Mouse (Mus musculus): ENCODE measurements at regions not wholly inside any gene's neighbourhood (a gene's known extent, or its start where the extent isn't known, plus 50 kb on each side); places are given as distances from the start of the nearest gene placed in this dataset.
A peak's percentile ranks its signal among the peaks of the same experiment; 100 is the strongest.

DNA sequence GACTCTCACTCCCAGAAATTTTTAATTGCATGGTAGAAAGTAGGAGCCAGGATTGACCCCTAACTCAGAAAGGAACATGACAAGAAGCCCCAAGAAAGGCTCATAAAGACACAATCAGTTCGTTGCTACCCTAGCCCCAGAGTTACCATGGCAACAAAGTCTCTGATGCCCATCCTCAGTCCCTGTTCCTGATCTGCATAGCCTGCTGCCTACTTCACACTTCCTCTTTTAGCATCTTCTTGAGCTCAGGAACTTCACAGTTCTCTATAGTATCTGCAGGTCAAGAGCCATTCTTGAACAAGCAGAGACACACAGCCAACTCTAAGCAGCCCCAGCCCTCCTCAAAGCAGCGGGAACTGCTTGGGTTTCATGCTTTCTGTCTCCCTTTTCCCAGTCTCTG is 74.2 kb downstream of the Pttg1 start:
- DNase-seq: no peak
- no peaks in the 10 kb centered on the region for H3K27me3 ChIP-seq (ENCODE audit: control insufficient read depth, insufficient read depth, low read length)
- 44% methylated on average over 2 of the region's 2 CpGs for WGBS
- no peaks in the 10 kb centered on the region for H3K4me1 ChIP-seq (replicated peaks; ENCODE audit: control insufficient read depth, insufficient read depth, low read length)
- H3K4me3 ChIP-seq (ENCODE audit: control insufficient read depth, insufficient read depth, low read length): no peak overlapping the region
- H3K36me3 ChIP-seq (ENCODE audit: control insufficient read depth, insufficient read depth, low read length): no peaks in the 10 kb centered on the region
- no peak overlapping the region for H3K27ac ChIP-seq (ENCODE audit: control insufficient read depth, insufficient read depth, low read length)
- TF ChIP-seq POLR2A (IDR thresholded peaks at IDR 0.05; ENCODE audit: control insufficient read depth, extremely low read depth, insufficient read depth, low read length, poor library complexity): no peak
- no peak for TF ChIP-seq CTCF (IDR thresholded peaks at IDR 0.05; ENCODE audit: borderline replicate concordance, control insufficient read depth, extremely low read depth, insufficient read depth, low read length, poor library complexity)

- no peaks in the 10 kb centered on the region for H3K36me3 ChIP-seq (ENCODE audit: control insufficient read depth, insufficient read depth, low read length)
- no peaks in the 10 kb centered on the region for H3K27me3 ChIP-seq (ENCODE audit: control insufficient read depth, insufficient read depth, low read length)
- TF ChIP-seq POLR2A (IDR thresholded peaks at IDR 0.05; ENCODE audit: control insufficient read depth, extremely low read depth, insufficient read depth, low read length, poor library complexity) (no peak), CTCF (IDR thresholded peaks at IDR 0.05; ENCODE audit: borderline replicate concordance, control insufficient read depth, extremely low read depth, insufficient read depth, low read length, poor library complexity) (no peak)
- H3K27ac ChIP-seq (ENCODE audit: control insufficient read depth, insufficient read depth, low read length): no peak overlapping the region
- WGBS: 95% methylated on average over 2 of the region's 2 CpGs
- H3K4me3 ChIP-seq (ENCODE audit: control insufficient read depth, insufficient read depth, low read length): no peak overlapping the region
- DNase-seq: no peak
- H3K4me1 ChIP-seq (replicated peaks; ENCODE audit: control insufficient read depth, insufficient read depth, low read length): no peaks in the 10 kb centered on the region
Measured at GRCm38 (mm10) chr11:43351348-43351747, 74.7 kb downstream of the Pttg1 start.

DNA sequence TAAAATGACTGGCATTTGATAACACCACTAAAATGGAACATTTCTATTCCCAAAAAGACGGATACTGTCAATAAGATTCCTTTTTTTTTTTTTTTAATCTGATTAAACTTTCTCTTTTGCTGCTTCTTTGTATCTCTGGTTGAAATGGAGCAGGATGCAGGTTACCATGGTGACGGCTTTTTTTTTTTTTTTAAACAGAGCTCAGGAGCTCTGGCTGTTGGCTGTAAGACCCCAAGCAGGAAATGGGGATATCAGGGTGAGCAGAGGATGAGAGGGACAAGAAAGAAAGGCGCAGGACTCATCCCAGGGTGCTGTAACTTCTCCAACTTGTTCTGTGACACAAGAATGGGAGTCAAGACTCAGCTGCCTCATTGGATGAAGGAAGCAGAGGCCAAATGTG is 75.8 kb downstream of the Pttg1 start:
- no peaks in the 10 kb centered on the region for H3K27me3 ChIP-seq (ENCODE audit: control insufficient read depth, insufficient read depth, low read length)
- no peaks in the 10 kb centered on the region for H3K36me3 ChIP-seq (ENCODE audit: control insufficient read depth, insufficient read depth, low read length)
- no peak for TF ChIP-seq POLR2A (IDR thresholded peaks at IDR 0.05; ENCODE audit: control insufficient read depth, extremely low read depth, insufficient read depth, low read length, poor library complexity)
- TF ChIP-seq CTCF (IDR thresholded peaks at IDR 0.05; ENCODE audit: borderline replicate concordance, control insufficient read depth, extremely low read depth, insufficient read depth, low read length, poor library complexity): no peak
- H3K27ac ChIP-seq (ENCODE audit: control insufficient read depth, insufficient read depth, low read length): no peak overlapping the region
- 85% methylated on average over 3 of the region's 3 CpGs for WGBS
- DNase-seq: no peak
- H3K4me1 ChIP-seq (replicated peaks; ENCODE audit: control insufficient read depth, insufficient read depth, low read length): no peaks in the 10 kb centered on the region
- no peak overlapping the region for H3K4me3 ChIP-seq (ENCODE audit: control insufficient read depth, insufficient read depth, low read length)

GRCm38 (mm10) chr11:43349564-43349963 is 76.5 kb downstream of the Pttg1 start:
- no peak for DNase-seq
- Histone ChIP-seq H3K4me1 (replicated peaks; ENCODE audit: control insufficient read depth, insufficient read depth, low read length) (no peaks in the 10 kb centered on the region), H3K27me3 (ENCODE audit: control insufficient read depth, insufficient read depth, low read length) (no peaks in the 10 kb centered on the region), H3K4me3 (ENCODE audit: control insufficient read depth, insufficient read depth, low read length) (no peak overlapping the region), H3K27ac (ENCODE audit: control insufficient read depth, insufficient read depth, low read length) (no peak overlapping the region), H3K36me3 (ENCODE audit: control insufficient read depth, insufficient read depth, low read length) (no peaks in the 10 kb centered on the region)
- WGBS: 87% methylated on average over 7 of the region's 7 CpGs
- TF ChIP-seq POLR2A (IDR thresholded peaks at IDR 0.05; ENCODE audit: control insufficient read depth, extremely low read depth, insufficient read depth, low read length, poor library complexity) (no peak), CTCF (IDR thresholded peaks at IDR 0.05; ENCODE audit: borderline replicate concordance, control insufficient read depth, extremely low read depth, insufficient read depth, low read length, poor library complexity) (no peak)

DNA sequence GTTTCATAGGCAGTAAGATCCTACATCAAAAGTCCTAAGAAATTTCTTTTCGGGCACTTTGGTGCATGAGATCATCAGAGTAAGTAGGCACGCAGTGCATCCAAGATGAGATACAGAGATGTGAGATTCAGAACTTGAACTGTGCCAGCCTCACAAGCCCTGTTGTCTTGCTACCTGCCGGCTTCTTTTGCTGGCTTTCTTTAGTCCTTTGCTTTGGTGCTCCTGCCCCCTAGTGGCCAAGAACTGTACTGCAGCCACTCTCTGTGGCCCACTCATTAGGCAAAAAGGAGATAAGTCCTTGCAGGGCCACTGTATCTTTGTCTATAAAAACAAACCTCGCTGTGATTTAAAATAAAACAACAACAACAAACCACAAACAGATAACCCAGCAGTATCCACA is 77.5 kb downstream of the Pttg1 start:
- peak; percentile 80 for DNase-seq
- Histone ChIP-seq H3K4me1 (replicated peaks; ENCODE audit: control insufficient read depth, insufficient read depth, low read length) (no peaks in the 10 kb centered on the region), H3K4me3 (ENCODE audit: control insufficient read depth, insufficient read depth, low read length) (no peak overlapping the region), H3K36me3 (ENCODE audit: control insufficient read depth, insufficient read depth, low read length) (no peaks in the 10 kb centered on the region), H3K27ac (ENCODE audit: control insufficient read depth, insufficient read depth, low read length) (no peak overlapping the region), H3K27me3 (ENCODE audit: control insufficient read depth, insufficient read depth, low read length) (no peaks in the 10 kb centered on the region)
- TF ChIP-seq POLR2A (IDR thresholded peaks at IDR 0.05; ENCODE audit: control insufficient read depth, extremely low read depth, insufficient read depth, low read length, poor library complexity) (no peak), CTCF (IDR thresholded peaks at IDR 0.05; ENCODE audit: borderline replicate concordance, control insufficient read depth, extremely low read depth, insufficient read depth, low read length, poor library complexity) (peak; percentile 41; the same call in 1 of the 2 replicates)
- WGBS: 27% methylated on average over 4 of the region's 4 CpGs

- 96% methylated on average over 9 of the region's 9 CpGs for WGBS
- Histone ChIP-seq H3K36me3 (ENCODE audit: control insufficient read depth, insufficient read depth, low read length) (no peaks in the 10 kb centered on the region), H3K27ac (ENCODE audit: control insufficient read depth, insufficient read depth, low read length) (no peak overlapping the region), H3K4me1 (replicated peaks; ENCODE audit: control insufficient read depth, insufficient read depth, low read length) (no peaks in the 10 kb centered on the region), H3K27me3 (ENCODE audit: control insufficient read depth, insufficient read depth, low read length) (no peaks in the 10 kb centered on the region), H3K4me3 (ENCODE audit: control insufficient read depth, insufficient read depth, low read length) (no peak overlapping the region)
- DNase-seq: no peak
- TF ChIP-seq CTCF (IDR thresholded peaks at IDR 0.05; ENCODE audit: borderline replicate concordance, control insufficient read depth, extremely low read depth, insufficient read depth, low read length, poor library complexity) (no peak), POLR2A (IDR thresholded peaks at IDR 0.05; ENCODE audit: control insufficient read depth, extremely low read depth, insufficient read depth, low read length, poor library complexity) (no peak)
Measured at GRCm38 (mm10) chr11:43346489-43346888, 79.6 kb downstream of the Pttg1 start.
